Mouse (Mus musculus): ENCODE measurements around the gene Zbtb22.
"Not testable (repeated sequence)": the region's sequence is repeated elsewhere in the genome, so short reads cannot be mapped to it uniquely, and the experiment has no call there.

Gene Zbtb22

DNA sequence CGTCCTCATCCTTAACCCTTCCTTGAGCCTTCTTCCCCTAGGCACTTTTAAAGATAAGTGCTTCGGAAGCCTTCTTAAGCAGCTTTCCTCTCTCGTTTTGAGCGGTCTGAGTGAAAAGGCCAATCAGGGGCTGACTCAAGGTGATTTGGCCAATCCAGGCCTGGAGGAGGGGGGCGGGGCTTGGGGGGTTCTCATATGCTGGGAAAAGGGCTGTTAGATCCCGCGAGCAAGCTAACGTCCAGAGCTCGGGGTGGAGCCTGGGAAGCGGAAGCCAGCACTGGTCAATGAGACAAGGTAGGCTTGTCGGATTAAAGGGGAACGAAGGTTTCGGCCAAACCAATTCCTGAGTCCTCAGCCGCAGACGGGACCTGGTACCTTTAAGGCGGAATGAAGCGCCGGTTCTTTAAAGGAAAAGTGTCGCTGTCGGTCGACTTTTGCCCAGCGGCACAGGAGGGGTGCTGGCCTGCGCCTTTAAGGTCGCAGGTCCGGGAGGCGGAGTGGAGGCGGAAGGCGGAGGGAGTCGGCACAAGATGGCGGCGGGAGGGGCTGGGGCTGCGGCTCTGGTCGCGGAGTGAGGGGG, at the start of gene Zbtb22, which contains the start of gene Tapbp:
Zbtb22 (plus strand) TSS at position 234 of the 580 bp plus-strand sequence.
Tapbp (plus strand) TSS at position 229 of the 580 bp plus-strand sequence.
- DNase-seq (ENCODE audit: low read depth, low spot score): peak; percentile 93

DNA sequence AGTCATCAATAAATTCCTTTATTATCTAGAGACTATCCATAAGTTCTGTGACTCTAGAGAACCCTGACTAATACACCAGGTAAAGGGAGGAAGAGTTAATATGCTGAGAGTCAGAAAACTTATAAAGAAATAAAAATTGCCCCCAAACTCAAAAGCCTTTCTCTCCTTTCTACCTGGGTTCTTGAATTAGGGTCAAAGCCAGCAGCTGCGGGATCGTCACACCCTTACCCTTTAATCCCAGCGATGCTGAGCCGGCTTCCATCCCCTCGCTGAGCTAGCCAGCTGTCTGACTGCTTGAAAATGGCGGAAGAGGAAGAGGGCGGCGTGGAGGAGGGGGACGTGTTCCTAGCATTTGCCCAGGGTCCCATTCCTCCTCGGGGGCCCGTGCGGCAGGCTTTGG, 42.2 kb upstream of the Zbtb22 start, which contains the start of gene Gm7029:
Gm7029 (plus strand) TSS at position 301 of the 400 bp plus-strand sequence.
- DNase-seq (ENCODE audit: low read depth, low spot score): not testable (repeated sequence)

DNA sequence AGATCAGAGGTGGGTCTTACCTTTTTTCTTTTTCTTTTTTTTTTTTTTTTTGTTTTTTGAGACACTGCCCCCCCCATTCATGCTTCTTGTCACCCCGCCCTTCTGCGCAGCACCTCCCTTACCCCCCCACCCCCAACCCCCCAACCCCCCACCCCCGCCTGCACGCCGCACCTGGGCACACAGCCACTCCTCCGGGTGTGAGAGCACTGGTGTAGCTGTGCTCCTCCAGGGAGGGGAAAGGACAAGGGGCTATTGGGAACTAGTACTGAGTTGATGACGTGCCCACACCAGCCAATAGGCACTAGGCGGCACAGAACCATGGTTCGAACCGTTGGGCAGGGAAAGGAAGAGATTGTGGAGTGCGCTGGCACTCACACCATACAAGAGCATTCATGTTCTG, 41.3 kb upstream of the Zbtb22 start:
- DNase-seq (ENCODE audit: low read depth, low spot score): no peak

DNA sequence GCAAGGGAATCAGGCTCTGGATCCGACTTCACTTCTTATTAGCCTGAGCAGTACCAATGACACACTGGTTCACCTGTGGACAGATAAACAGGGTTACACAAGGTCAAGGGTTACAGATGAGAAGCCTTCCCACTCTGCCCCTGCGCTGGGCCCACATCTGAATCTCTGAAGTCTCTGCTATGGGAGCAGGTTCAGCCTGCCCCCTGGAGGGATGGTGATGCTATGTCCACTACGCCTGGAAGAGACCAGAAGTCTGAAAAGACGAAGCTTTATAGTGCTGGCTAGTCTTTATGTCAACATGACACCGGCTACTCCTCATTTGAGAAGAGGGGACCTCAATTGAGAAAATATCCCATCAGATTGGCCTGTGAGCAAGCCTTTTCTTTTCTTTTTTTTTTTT, 39.9 kb upstream of the Zbtb22 start:
- not testable (repeated sequence) for DNase-seq (ENCODE audit: low read depth, low spot score)

DNA sequence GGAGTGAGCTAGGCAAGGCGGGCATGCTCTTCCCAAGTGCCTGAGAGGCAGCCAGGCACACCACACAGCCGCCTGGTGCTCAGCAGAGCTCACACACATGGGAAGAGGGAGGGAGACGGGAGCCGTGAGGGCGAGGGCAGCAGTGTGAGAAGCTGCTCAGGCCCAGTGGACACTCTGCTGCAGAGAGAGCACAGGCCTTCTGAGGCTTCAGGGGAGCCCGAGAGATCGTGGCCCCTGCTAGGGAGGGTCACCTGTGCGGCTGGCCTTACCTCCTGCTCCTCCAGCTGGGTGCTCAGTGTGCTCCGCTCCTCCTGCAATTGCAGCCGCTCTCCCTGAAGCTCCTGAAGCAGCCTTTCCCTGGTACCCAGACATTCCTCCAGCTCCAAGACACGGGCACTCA, 31.4 kb upstream of the Zbtb22 start:
- not testable (repeated sequence) for DNase-seq (ENCODE audit: low read depth, low spot score)

DNA sequence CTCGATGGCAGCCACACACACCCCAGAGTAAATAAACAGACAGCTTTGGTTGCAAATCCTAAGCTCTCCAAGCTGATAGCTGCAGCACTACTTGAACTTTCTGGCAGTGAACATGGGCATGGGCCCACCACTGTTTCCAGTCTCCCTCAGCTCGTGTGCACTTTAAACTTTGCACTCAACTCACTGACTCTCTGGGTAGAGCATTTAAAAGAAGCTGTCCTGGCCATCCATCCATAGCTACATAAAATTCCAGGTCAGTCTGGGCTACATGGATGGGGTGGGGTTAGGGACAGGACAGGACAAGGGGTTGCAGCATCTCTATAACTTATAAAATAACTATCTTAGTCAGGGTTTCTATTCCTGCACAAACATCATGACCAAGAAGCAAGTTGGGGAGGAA, 27.9 kb upstream of the Zbtb22 start:
- DNase-seq (ENCODE audit: low read depth, low spot score): not testable (repeated sequence)

DNA sequence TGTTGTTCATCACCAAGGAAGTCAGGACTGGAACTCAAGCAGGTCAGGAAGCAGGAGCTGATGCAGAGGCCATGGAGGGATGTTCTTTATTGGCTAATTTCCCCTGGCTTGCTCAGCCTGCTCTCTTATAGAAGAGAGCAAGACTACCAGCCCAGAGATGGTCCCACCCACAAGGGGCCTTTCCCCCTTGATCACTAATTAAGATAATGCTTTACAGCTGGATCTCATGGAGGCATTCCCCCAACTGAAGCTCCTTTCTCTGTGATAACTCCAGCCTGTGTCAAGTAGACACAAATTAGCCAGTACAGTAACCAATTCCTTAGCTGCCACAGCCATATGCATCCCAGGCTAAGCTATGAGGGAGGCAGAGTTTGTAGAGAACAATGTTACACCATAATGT, 27.5 kb upstream of the Zbtb22 start:
- DNase-seq (ENCODE audit: low read depth, low spot score): not testable (repeated sequence)

DNA sequence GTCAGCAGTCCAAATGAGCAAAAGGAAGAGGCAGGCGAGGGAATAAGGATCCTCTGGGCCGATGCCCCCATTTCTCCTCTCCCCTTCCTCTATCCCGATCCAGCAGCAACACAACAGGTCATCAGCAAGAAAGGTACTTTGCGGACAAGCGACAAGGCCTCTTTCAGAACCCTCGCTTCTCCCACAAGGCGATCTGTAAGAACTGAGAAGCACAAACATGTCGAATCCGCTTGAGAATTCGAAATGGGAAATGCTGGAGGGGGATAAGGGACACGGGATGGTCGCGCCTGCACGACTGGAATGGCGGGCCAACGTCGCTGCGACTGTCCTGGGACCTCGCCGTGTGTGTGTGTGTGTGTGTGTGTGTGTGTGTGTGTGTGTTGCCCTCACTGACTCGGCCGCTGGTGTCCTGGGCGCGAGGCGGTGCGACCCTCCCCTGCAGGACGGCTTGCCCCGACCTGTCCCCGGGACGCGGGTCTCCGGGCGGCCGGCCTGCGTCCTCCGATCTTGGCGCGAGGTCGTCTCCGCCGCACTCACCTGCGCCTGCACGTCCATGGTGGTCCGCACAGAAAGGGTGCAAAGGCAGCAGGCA, 25.7 kb upstream of the Zbtb22 start:
- DNase-seq (ENCODE audit: low read depth, low spot score): not testable (repeated sequence)

DNA sequence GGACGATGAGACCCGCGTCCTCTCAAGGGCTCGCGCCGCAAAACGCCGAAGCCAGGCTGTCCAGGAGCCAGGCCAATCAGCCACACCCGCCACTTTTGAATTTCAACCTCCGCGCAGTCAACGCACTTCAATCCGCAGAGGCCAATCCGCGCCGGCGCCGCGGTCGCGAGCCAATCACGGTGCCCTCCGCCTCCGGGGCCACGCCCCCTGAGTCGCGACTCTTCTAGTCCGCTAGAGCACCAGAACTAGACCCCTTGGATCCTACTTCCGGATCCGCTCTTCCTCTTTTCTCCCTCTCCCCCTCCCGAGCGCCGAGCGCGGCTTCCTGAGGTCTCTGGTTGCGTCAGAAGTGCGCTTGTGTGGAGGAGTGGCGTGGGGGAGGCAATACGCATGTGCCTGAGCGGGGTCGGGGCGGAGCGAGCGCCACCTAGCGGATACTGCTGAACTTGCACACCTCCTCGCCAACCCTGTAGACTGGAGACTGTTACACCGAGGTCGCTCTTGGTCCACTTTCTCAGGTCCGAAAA, 25.1 kb upstream of the Zbtb22 start, which contains the start of gene Kifc1:
Kifc1 (minus strand) TSS at position 129 of the 527 bp plus-strand sequence.
- DNase-seq (ENCODE audit: low read depth, low spot score): peak; percentile 98

DNA sequence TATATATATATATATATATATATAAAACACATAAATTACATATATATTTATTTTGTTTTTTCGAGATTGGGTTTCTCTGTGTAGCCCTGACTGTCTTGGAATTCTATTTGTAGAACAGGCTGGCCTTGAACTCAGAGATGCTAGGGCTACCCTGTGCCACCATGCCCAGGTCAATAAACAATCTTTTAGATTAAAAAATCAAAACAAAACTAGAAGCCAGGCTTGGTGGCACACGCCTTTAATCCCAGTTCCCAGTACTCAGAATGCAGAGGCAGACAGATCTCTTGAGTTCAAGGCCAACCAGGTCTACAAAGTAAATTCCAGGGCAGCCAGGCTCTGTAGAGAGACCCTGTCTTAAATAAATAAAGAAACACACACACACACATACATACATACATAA, 24.3 kb upstream of the Zbtb22 start:
- DNase-seq (ENCODE audit: low read depth, low spot score): no peak

DNA sequence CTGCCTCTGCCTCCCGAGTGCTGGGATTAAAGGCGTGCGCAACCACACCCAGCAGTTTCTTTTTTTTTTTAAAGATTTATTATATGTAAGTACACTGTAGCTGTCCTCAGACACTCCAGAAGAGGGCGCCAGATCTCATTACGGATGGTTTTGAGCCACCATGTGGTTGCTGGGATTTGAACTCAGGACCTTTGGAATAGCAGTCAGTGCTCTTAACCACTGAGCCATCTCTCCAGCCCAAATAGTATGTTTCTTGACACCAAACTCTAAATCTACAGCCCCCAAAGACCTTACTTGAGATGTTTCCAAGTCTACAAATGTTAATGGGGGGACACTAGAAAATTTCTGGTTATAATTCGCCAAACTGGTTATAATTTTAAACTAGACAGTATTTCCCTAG, 23.8 kb upstream of the Zbtb22 start:
- DNase-seq (ENCODE audit: low read depth, low spot score): not testable (repeated sequence)

DNA sequence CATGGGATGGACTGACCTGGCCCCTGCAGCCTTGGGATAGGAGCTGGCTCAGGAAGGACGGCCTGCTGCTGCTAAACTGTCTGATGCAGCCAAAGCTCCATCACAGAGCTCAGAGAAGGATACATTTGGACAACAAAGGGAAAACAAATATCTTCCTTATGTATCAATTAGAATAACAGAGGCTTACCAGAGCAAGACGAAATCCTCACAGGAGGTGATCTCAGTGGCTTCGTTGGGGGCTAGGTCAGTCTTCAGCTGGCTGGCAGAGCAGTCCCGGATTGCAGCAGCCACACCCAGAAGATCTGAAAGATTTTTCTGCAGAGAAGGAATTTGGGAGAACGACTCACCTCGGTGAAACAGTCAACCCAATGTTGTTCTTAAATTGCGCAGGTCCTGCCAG, 23.3 kb upstream of the Zbtb22 start:
- DNase-seq (ENCODE audit: low read depth, low spot score): no peak

DNA sequence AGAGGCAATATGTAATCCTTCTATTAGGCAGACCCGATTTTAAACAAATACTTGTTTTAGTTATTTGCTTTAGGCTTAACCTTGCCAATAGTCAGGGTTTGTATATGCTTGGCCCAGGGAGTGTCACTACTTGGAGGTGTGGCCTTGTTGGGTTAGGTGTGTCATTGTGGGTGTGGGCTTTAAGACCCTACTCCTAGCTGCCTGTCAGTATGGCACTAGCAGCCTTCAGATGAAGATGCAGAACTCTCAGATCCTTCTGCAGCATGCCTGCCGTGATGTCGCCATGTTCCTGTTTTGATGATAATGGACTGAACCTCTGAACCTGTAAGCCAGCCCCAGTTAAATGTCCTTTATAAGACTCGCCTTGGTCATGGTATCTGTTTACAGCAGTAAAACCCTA, 22.7 kb upstream of the Zbtb22 start:
- not testable (repeated sequence) for DNase-seq (ENCODE audit: low read depth, low spot score)

DNA sequence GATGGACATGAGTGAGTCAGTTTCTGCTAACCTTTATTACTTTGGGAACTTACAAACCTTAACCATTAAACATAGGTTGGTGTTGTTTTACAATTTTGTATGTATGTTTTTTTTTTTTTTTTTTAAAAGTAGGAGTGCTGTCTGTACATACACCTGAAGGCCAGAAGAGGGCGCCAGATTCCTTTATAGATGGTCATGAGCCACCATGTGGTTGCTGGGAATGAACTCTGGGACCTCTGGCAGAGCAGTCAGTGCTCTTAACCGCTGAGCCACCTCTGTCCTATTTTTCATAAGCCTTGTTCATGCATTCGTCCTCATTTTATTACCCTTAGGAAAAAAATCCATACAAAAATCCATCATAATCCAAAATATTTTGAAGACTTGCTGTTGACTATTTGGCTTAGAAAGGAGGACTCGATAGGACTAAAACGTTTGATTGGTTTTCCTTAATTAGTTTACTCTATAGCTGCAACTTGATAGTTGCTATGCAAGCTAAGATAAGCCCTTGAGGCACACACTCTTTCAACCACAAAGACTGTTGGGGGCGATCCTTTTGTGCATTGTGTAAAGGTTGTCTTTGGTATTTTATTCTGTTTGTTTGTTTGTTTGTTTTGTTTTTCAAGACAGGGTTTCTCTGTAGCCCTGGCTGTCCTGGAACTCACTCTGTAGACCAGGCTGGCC, 18.4 kb upstream of the Zbtb22 start:
- DNase-seq (ENCODE audit: low read depth, low spot score): peak; percentile 75

DNA sequence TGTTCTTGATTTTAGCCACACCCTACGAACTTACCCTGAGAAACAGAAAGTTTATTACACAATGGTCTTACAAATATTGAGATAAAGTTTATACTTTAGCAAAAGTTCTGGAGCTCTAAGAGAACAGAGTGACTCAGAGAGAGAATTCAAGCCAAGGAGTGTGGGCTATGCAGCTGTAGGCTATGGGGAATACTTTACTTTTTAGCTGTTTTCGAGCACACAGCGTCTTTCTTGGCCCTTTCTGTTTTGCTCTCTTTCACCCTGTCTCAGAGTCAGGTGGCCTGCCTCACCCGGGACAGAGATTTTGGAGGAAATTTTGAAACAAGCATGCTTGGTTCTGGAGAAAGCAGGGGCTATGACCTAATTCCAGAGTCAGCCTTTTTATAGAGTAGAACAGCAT, 17.5 kb upstream of the Zbtb22 start:
- DNase-seq (ENCODE audit: low read depth, low spot score): not testable (repeated sequence)

DNA sequence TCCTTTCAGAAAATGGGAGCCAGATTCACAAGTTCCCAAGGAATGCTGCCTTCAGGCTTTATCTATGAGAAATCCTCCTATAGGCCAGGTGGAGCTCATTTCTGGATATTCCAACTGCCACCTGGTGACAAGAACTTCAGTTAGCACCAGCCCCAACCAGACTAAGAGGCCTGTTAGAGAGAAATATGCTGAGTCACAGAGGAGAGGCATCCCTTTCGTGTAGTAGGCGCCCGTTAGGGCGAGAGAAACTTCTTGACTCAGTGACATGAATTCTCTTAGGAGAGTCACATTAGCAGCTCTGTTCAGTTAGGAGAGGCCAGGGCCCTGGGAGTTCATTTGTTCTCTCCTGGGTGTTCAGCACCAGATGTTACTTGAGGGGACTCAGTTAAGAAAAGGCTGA, 16.1 kb upstream of the Zbtb22 start:
- peak; percentile 49 for DNase-seq (ENCODE audit: low read depth, low spot score)

DNA sequence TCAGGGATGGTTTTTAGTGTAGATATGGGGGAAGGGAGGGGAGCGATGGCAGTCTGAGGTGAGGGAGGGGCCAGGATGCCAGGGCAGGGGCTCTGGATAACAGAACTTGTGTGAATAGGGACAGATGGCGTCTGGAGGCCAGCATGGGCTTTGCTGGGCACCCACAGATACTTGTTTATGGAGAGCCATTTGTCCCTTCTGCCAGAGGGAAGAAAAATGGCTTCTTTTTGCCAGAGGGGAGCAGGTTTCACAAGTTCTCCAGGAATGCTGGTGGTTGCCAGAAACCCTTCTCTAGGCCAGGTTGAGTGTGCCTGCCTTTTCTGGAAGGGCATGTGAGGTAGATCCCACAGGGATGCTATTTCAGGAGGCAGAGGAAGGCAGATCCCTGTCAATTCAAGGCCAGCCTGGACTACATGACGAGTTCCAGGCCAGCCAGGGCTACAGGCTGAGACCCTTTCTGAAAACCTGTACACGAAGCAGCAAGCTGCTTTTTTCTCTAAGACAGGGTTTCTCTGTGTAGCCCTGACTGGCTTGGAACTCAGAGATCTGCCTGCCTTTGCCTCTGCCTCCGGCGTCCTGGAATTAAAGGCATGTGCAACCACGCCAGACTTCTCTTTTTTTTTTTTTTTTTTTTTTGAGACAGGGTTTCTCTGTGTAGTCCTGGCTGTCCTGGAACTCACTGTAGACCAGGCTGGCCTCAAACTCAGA, 15.3 kb upstream of the Zbtb22 start:
- DNase-seq (ENCODE audit: low read depth, low spot score): no peak

DNA sequence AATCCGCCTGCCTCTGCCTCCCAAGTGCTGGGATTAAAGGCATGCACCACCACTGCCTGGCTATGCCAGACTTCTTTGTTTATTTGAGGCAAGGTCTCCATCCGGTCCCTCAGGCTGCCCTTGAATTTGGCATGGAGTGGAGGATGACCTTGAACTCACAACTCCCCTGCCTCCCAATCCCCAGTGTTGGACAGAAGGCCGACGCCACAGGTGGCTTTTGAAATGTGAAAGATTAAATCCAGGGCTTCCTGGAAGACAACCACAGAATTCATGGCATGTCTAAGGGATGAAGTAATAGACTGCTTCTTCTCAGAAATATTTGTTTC, 14.8 kb upstream of the Zbtb22 start:
- DNase-seq (ENCODE audit: low read depth, low spot score): no peak

DNA sequence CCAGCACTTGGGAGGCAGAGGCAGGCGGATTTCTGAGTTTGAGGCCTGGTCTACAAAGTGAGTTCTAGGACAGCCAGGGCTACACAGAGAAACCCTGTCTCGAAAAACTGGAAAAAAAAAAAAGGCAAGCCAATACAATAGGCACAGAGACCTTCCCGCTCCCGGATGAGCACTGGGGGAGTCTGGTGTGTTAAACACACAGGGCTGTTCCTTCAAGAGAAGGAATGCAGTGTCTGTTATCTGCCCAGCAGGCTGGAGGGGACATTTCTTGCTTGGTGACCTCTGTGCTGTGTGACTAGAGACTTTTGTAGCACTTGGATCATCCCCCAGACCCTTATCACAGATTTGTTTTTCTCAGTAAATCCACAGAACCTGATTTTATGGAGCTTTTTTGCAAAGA, 14.1 kb upstream of the Zbtb22 start:
- no peak for DNase-seq (ENCODE audit: low read depth, low spot score)

DNA sequence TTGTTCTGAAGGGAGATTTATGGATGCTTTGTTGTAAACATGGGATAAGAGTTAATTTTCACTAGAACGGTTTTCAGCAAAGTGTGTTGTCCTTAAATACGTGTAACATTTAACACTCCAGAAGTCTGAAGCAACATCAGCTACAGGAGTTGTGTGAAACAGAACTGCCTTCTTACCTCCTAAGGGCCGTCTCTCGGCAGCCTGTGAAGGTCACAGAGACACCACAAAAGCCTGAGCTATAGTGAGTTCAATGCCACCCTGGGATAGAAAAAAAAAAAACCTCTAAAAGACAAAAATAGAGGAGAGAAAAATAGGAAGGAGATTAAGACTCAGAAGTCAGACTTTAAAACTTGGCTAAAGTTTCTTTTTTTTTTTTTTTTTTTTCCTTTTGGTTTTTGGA, 13.6 kb upstream of the Zbtb22 start:
- no peak for DNase-seq (ENCODE audit: low read depth, low spot score)

DNA sequence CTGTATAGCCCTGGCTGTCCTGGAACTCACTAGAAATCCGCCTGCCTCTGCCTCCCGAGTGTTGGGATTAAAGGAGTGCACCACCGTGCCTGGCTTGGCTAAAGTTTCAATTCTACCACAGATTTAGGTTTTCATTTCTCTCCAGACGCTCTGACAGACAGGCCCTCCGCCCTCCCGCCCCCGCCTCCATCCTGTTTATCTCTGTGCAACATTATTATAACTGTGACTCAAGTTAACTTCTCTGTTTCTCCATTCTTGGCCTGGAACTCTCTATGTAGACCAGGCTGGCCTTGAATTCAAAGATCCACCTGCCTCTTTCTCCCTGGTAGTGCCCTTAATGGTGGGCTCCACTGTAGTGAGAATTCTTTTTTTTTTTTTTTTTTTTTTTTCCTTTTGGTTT, 13.2 kb upstream of the Zbtb22 start:
- DNase-seq (ENCODE audit: low read depth, low spot score): no peak
